Mouse (Mus musculus) layer of hippocampus, adult 18-20 months (tissue): Measurements from ENCODE around the gene Cbx2. TPM values are rescaled to one million over a fixed set of nuclear protein-coding genes. Genes with fewer than 3 reads are reported as not detected.

Experiments used
- DNase-seq, 2 experiments: peaks; one replicate each; pipeline ENCODE4 v3.0.0; 2022; ENCODE audit warnings: low spot score in 2 of 2
- long read RNA-seq: library from polyadenylated mRNA; stranded (forward); transcript quantifications from one replicate; pipeline ENCODE4 v2.0.0, GENCODE M21; 2021
- total RNA-seq, 2 experiments: library from RNA; stranded (reverse); gene quantifications; 2 replicates each; pipeline ENCODE4 v1.2.3; 2021

The Cbx2 gene
- 1 to 10 TPM; 2.5 to 2.9 TPM for total RNA-seq
- long read RNA-seq, partial matches to known transcripts: 0 of 3 reads
- long read RNA-seq, other reads (novel, unspliced or antisense): 0 of 3 reads

DNA sequence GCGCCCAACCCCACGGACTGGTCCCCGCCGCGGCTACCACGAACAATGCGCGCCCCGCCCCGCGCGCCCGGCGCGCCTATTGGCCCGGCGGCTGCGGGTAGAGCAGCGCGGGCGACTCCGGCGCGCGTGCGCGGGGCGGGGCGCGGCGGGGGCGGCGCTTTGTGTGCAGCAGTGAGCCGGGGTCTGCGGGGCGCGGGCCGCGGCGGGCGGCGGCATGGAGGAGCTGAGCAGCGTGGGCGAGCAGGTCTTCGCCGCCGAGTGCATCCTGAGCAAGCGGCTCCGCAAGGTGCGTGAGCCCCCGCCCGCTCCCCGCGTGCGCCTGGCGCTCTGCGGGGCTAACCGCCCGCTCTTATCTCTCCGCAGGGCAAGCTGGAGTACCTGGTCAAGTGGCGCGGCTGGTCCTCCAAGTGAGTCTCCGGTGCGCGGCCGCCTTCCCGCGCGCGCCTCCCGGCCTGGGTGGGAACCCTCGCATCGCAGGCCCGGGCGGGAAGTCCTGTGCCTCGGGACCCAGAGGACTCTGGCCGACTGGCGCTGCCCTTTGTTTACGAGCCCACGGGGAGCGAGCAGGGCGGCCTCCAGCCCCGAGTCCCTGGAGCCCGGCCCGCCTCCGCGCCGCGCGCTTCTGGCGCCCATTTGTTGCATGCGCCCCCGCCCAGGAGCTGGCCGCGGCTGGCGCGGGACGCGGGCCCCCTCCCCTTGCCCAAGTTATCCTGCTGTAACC is at the start of gene Cbx2:
TSS of gene Cbx2 (plus strand) at position 68 of the 721 bp plus-strand sequence.
- DNase-seq: peak; percentile 66 to 83

DNA sequence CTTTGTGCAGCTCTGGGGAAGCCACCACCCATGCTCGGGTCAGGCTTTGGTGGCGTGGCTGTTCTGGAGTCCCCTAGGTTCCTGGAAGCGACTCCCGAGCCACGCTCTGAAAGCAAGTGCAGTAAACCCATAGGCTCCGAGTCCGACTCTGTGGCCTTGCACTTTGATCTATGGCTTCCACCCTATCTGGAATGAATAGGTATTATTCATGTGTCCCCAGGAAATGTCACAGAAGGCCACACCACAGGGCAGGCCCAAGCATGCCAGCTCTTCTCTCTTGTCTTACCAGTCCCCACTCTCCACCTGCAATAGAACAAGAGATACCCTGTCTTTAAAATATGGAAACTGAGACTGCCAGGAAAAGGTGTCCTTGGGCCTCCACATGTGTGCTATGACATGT is 48.4 kb upstream of the Cbx2 start:
- no peak for DNase-seq

DNA sequence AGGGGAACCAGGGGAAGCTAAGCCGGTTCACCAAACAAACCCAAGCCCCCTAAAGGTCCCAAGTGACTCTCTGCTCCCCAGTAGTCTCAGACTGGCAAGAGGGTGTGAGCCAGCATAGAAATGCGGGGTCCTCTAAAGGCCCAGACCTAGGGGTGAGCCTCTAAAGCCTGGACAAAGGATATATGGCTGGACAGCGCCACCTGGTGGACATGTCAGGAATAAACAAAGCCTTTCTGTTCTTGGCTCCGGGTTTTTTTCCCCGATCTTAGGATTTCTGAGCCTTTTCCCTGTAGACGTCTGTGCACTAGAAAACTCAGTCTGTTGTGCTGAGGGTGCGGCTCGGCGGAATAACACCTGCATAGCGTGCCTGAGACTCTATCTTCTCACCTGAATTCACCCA is 47.3 kb upstream of the Cbx2 start:
- DNase-seq: peak; percentile 45 to 90

DNA sequence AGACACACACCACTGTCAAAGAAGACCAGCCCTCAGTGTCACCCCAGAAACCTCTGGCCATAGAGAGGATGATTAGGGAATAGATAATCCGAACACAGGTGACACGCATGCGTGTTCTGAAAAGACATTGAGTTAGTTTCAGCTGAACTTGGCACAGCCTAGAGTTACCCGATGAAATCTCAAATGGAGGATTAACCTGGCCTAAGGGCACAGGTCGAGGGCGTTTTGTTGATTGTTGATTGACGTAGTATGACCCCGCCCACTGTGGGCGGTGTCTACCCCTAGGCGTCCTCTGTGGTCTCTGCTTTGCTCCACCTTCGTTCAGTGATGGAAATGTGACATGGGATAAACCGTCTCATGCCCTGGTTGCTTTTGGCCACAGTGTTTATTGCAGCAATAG is 46.8 kb upstream of the Cbx2 start:
- no peak for DNase-seq

DNA sequence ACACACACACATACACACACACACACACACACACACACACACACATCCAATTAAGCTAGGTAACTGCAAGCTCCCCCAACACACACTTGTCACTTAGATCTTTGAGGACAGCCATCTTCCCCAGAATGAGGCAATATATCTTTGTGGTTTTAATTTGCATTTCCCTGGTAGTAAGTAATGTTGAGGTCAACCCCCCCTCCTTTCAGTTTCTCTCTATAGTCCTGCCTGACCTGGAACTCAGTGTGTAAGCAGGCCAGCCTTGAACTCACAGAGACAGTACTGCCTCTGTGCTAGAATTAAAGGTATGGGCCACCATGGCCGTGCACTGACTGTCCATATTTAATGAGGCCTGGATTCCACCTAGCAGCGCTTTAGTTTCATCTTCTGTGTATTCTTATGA is 42.4 kb upstream of the Cbx2 start:
- DNase-seq: no peak

DNA sequence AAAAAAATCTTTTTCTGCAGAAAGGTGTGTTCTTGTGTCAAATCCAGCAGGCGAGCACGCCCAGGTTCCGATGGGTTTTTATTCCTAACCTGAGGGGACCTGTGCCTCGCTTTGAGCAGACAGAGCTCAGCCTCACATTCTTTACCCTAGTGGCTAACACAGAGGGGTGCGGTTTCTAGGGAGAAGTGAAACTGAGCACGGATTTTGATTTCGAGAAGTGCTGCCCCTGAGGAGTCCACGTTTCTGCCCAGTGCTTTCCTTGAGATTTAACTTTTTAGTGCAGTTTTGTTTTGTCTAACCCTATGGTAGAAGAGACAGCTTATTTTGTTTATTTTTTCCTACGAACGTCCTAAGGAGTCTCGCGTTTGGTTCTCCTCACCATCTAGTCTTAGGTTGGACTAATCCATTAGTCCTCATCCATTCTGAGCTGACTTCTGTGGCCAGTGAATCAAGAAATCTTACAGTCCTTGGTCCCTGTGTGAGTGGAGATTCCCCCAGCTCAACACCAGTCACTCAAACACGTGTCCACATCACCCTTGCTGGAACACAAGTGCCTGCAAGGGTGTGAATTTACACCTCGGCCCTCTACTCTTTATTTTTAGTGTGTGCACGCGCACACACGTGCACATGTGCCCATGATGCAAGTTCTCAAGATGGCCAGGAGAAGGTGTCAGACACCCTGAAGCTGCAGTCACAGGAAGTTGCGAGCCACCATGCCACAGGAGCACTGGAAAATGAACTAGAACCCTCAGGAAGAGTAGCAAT is 41.6 kb upstream of the Cbx2 start:
- DNase-seq: no peak

DNA sequence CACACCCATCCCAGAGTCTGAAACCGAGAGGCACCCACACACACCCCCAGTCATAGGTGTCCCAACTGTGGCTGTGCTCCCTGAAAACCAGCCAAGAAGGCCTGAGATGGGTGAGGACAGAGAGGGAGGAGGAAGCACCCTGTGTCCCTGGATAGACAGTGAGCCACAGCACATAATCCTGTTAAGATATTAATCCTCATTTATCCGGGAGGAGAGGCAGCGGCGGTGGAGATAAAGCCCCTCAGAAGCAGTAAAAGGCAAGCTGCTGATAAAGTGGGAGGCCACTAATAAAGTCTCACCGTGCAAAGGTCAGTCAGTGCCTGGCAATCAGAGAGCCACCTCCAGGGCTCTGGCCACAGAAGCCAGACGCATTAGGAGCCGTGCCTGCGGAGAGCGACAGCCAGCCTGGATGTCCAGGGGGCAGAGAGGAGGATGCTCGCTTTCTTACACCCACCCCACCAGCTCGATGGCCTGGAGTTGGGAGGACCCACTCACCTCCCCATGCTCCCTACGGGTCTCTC is 40.1 kb upstream of the Cbx2 start:
- DNase-seq: no peak

DNA sequence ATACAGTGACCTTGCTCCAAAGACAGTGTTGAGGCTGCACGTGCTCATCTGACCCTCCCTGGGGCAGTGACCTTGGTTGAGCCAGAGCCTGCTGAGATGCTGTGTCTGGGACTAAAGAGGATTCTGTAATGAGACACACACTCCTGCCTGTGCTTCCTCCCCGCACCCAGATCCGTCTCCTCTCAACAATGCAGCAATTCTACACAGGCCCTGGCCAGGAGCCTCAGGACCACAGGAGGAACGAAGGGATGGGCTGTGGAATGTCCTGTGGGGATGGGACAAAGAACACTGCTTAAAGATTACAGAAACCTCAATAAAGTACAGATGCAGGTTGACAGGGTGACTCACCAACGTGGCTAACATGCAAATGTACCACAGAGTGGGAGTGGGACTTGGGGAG is 37.2 kb upstream of the Cbx2 start:
- DNase-seq: no peak

DNA sequence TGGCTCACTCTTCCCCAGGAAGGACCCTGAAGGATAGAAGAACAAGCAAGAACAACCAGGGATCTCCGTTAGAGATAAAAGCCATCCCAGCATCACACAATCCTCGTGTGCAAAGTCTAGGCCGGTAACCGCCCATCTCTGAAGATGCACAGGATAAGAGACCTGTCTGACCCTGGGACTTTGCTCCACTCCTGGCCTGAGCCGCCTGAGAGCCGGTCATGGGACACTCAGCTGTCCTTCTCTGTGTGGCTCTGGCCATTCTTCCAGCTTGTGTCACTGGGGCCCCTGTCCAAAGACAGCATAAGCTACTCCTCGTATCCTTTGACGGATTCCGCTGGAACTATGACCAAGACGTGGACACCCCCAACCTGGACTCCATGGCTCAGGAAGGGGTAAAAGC is 34.8 kb upstream of the Cbx2 start, which contains the start of gene Enpp7:
TSS of gene Enpp7 (plus strand) at position 190 of the 400 bp plus-strand sequence.
- no peak for DNase-seq

DNA sequence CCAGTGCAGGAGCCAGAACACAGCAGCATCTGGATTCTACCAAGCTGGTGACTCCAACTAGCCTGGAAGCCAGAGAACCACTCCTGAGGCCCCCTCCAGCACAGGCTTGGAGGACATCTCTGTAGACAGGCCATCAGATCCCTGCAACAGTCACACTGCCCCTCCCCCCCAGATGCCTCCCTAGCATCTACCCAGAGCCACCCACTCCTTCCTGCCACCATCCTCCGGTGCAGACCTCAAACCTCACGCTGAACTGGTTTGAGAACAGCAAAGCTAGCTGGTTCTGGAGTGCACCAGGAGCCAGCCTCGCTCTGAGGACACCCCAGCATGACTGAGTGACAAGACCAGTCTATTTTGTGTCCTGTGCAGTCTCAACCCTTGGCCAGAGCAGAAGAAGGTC is 30.0 kb upstream of the Cbx2 start:
- DNase-seq: peak in 1 of 2 experiments; percentile 39

DNA sequence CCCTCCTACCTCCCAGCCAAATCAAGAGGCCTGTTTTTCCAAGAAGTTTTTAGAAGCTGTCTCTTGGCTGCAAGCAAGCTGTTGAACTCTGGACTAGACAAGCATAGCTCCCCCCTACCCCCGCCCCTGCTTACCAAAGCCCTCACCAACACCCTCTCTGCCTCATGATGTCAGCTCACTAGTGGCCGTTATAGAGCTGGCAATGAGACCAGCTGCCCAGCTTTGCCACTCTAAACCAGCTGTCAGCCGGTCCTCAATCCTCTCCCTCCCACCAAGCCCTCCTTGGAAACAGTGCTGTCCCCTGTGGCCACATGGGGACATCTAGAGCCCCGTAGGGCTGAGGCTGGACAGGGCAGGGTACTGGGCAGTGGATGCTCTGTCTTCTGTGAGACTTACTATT is 27.3 kb upstream of the Cbx2 start:
- DNase-seq: no peak

DNA sequence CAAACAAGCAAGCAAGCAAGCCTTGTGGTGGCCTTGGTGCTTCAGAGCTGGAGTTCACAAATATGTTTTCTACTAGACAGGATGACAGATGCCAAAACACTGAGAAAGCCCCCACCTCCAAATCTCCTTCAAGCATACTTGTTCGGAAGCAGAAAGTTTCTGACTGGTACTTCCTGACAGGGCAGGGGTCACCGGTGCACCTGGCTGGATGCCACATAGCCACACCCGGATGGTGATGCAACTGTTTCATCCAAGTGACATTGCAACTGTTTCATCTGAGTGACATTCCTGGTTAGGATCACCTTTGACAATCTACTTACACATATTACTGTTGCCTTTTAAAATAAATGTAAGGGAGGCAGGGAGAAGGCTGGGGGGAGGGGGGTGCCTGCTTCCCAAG is 25.6 kb upstream of the Cbx2 start:
- no peak for DNase-seq

DNA sequence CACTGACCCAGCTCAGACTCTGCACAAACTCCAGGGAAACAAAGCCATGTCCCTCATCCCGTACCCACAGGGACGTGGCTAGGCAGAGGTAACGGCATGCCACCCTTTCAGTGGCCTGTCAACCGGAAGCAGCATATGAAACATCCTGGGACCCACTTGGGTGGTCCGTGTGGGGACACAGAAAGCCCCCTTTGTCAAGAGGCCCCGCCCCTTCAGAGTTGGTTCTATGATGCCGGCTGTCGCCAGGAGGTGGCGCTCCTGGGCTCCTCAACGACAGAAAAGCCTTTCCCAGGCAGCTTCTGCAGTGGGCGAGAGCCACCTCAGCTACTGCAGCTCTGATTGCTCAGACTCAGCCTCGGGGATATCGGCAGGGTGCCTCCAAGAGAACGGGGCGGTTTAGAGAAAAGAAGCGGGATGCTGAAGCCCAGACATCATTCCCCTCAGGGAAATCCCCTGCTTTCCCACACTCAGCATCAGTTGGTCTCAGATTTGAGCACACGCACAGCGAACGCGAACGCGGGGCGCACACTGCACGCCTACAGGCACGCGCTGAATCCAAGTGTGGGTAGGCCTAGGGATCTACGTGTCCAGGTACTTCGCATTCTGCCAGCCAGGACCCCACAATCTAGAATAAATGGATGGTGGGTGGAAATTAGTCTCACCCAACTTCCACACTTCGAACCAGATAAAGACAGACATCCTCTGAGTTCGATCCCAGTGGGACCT is 24.1 kb upstream of the Cbx2 start:
- peak; percentile 83 to 90 for DNase-seq

DNA sequence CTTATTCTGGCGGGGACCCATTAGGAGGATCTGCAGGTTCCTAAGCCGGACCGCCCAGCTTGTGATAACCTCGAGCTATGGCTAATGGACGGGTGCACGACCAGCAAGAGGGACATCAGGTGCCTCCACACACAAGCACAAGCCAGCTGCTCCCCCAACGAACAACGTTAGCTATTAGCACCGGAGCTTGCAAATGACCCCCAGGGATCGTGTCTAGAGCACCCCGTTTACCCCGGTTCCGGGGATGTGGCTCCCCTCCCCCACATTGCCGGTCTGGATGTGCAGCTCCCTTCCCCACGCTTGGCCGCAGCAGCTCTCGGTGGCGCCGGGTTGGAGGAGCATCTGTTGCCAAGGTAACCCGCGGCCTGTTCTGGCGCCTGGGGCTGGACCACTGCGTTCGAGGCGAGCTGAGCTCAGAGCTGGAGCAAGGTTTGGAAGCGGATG is 23.4 kb upstream of the Cbx2 start:
- peak in 1 of 2 experiments; percentile 44 for DNase-seq

DNA sequence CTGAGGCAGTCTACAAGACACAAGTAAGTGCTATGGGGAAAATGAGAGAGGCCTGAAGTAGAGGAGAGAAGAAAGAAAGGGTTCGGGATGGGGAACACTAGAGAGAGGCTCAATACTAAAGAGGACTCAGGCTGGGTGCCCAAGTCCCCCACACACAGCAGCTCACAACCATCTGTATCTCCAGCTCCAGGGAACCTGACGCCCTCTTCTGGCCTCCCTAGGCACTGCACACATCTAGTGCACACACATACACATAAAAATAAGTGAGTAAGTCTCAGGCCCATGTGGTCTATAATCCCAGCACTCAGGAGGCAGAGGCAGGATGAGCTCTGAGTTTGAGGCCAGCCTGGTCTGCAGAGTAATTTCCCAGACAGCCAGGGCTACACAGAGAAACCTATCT is 21.9 kb upstream of the Cbx2 start:
- DNase-seq: no peak

DNA sequence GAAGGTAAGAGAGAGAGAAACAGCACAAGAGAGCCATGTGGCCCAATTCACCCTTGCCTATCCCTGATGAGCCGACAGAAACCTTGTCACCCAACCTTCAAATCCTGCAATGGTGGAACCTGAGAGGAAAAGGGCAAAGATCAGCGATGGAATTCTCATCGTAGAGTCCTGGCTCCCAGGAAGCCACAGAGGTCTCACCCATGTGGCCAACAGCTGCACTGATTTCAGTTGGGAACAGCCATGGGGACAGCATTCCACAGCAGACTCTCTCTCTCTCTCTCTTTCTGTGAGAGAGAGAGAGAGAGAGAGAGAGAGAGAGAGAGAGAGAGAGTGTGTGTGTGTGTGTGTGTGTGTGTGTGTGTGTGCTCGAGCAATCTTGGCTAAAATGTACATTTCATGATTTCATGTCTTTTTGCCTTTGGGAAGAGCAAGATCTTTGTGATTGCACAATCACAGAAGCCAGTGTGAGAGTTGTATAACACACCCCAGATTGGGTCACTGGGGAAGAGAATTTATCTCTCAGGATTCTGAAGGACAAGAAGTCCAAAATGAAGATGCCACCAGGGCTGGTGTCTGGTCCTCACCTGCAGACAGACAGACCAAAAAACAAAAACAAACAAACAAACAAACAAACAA is 21.2 kb upstream of the Cbx2 start:
- DNase-seq: no peak

DNA sequence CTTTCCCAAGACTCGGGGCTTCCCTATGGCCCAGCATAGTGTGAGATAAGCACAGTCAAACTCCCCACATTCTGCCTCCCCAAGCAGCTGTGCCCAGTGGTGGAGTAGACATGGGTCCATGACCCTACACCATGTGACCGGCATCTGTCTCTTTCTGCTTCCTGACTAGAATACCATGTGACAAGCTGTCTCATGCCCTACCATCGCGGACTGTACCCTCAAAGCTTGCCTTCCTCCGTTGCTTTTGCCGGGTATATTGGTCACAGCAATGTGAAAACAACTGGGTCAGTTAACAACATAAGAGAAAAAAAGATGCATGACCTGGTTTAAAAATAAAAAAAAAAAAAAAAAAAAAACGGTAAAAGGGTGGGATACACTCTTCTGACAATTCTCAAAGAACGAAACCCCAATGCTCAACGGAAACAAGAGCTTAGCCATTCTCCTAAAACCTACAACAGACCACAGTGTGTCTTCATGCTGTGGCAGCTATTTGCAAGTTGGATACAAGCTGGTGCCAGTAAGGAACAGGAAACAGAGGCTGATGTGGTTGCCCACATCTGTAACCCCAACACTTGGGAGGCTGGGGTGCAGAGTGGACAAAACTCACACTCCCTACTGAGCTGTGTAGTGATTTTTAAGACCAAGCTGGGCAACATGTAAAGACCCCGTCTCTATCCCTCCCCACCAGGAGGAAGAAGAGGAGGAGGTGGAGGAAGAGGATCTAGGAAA is 17.1 kb upstream of the Cbx2 start:
- no peak for DNase-seq

DNA sequence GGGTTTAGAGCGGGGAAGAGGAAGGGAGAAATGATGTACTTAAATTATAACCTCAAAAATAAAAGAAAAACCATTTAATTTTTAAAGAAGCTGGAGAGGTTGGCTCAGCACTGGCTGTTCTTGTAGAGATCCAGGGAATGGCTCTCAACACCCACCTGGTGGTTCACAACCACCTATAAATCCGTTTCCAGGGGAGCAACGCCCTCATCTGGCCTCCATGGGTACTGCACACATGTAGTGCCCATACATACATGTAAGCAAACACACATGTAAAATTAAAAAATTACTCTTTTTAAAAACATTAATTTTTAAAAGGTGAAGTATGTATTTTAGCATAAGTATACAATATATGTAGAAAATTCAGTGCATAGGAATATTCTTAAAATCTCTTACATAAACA is 16.3 kb upstream of the Cbx2 start:
- no peak for DNase-seq

DNA sequence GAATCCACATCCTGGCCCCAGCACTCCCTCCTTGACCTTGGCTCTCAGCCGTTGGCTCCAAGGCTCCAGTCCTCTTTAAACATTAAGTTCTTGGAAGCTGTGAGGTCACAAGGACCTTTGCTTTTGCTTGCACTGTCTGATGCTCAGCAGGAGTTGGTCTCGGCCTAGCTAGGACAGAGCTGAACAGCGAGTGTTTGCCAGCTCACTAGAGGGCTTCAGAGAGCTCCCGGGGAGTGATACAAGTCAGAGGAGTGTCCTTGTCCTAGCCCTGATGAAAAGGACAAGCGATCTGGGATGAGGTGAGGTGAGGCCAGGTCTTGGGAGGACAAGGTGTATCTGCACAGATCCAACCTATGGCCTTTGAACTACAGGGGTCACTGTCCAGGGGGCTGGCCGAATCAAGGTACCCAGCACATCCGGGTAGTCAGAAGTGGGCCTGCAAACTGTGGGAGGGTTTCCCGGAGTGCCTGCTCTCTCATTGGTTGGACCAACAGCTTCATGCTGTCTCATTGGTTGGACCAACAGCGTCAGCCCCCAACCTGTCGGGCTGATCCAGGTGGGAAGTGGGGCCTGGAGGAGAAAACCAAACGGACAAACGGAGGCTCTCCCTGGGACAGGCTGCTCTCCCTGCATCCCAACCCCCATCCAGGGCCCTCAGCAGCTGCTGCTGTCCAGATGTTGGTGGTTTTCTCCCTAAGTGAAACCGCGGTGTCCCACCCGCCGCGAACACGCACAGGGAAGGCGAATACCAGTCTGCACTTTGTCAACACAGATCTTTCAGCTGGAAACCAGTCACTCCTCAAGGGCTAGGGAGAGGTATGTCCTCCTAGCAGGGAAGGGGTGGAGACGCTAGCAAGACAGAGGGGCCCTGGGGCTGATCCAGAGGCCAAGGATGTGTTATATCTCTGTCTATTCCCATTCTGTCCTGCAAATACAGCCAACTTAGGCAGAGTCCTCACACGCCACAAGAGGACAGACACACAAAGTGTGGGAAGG is 15.0 kb upstream of the Cbx2 start:
- DNase-seq: no peak
